Mouse (Mus musculus) macrophage (primary cell): ENCODE results near the gene Klrb1a. TPM values are rescaled to one million over a fixed set of nuclear protein-coding genes. Genes with fewer than 3 reads are reported as not detected.
"Not testable (repeated sequence)": the region's sequence is repeated elsewhere in the genome, so short reads cannot be mapped to it uniquely, and the experiment has no call there.

Source experiments
- H3K27ac ChIP-seq: fragments of 350-480 bp; formaldehyde crosslinking; 2 replicates; pipeline ENCODE4 v1.9.0; 2021
- H3K36me3 ChIP-seq: fragments of 350-480 bp; formaldehyde crosslinking; 2 replicates; pipeline ENCODE4 v1.9.0; 2021; ENCODE audit errors: inconsistent target
- H3K4me3 ChIP-seq: fragments of 350-480 bp; formaldehyde crosslinking; 2 replicates; pipeline ENCODE4 v1.9.0; 2021; ENCODE audit errors: inconsistent target
- H3K79me2 ChIP-seq: fragments of 350-480 bp; formaldehyde crosslinking; 2 replicates; pipeline ENCODE4 v1.9.0; 2021; ENCODE audit errors: inconsistent target
- WGBS: methylation state at CpG from one replicate; pipeline ENCODE4 v1.1.7; 2026; ENCODE audit warnings: inconsistent platforms; ENCODE audit not compliant: missing documents; 5-methylcytosine and 5-hydroxymethylcytosine counted together
- polyA plus RNA-seq: library from polyadenylated mRNA; stranded (reverse); fragments of 250-400 nt; gene quantifications from 3 replicates; pipeline ENCODE4 v1.2.4, GENCODE M21; 2018; ENCODE audit warnings: inconsistent platforms

Klrb1a gene
- polyA plus RNA-seq, 1 experiment from 2014 or later = not detected

GRCm38 (mm10) chr6:128629771-128630739 is 6.7 kb upstream of the Klrb1a start:
- H3K4me3 ChIP-seq, H3K27ac ChIP-seq, H3K79me2 ChIP-seq, H3K36me3 ChIP-seq: not testable (repeated sequence)
- 50% methylated on average over 9 of the region's 13 CpGs for WGBS

- not testable (repeated sequence) for H3K79me2 ChIP-seq, H3K4me3 ChIP-seq, H3K27ac ChIP-seq, H3K36me3 ChIP-seq
- WGBS = 97% methylated on average over 6 of the region's 6 CpGs
These were observed 1.9 kb upstream of the Klrb1a start for GRCm38 (mm10) chr6:128625246-128625645.

GRCm38 (mm10) chr6:128624425-128624824 is 1.1 kb upstream of the Klrb1a start:
- Histone ChIP-seq H3K4me3 (no peak overlapping the region), H3K36me3 (no peaks in the 10 kb centered on the region)
- 32% methylated on average over 4 of the region's 4 CpGs for WGBS

GRCm38 (mm10) chr6:128622733-128623132 is 600 bp downstream of the Klrb1a start:
- no peaks in the 10 kb centered on the region for H3K36me3 ChIP-seq
- no peak overlapping the region for H3K4me3 ChIP-seq
- 36% methylated on average over 2 of the region's 2 CpGs for WGBS
- no peak overlapping the region for H3K27ac ChIP-seq
- no peaks in the 10 kb centered on the region for H3K79me2 ChIP-seq

More at GRCm38 (mm10) chr6:128624425-128624824, 1.1 kb upstream of the Klrb1a start:
- H3K27ac ChIP-seq = no peak overlapping the region
- H3K79me2 ChIP-seq = no peaks in the 10 kb centered on the region

- Histone ChIP-seq H3K36me3 (no peaks in the 10 kb centered on the region), H3K79me2 (no peaks in the 10 kb centered on the region), H3K27ac (no peak overlapping the region), H3K4me3 (no peak overlapping the region)
- WGBS = 86% methylated on average over 9 of the region's 9 CpGs
These were observed 17.0 kb downstream of the Klrb1a start for GRCm38 (mm10) chr6:128606350-128606749.

GRCm38 (mm10) chr6:128604512-128604911 is 18.8 kb downstream of the Klrb1a start:
- 7% methylated on average over 5 of the region's 5 CpGs for WGBS
- Histone ChIP-seq H3K36me3 (no peaks in the 10 kb centered on the region), H3K4me3 (no peak overlapping the region), H3K79me2 (no peaks in the 10 kb centered on the region), H3K27ac (no peak overlapping the region)

- Histone ChIP-seq H3K27ac (no peak overlapping the region), H3K79me2 (no peaks in the 10 kb centered on the region), H3K4me3 (no peak overlapping the region), H3K36me3 (no peaks in the 10 kb centered on the region)
- WGBS = 85% methylated on average over 10 of the region's 10 CpGs
These were observed 20.7 kb downstream of the Klrb1a start for GRCm38 (mm10) chr6:128602463-128603201.

GRCm38 (mm10) chr6:128602026-128602425 is 21.3 kb downstream of the Klrb1a start:
- H3K27ac ChIP-seq = no peak overlapping the region
- H3K36me3 ChIP-seq = no peaks in the 10 kb centered on the region
- 26% methylated on average over 3 of the region's 3 CpGs for WGBS
- H3K79me2 ChIP-seq = no peaks in the 10 kb centered on the region
- H3K4me3 ChIP-seq = no peak overlapping the region

- Histone ChIP-seq H3K27ac (no peak overlapping the region), H3K36me3 (no peaks in the 10 kb centered on the region), H3K4me3 (no peak overlapping the region), H3K79me2 (no peaks in the 10 kb centered on the region)
- WGBS = 85% methylated on average over 4 of the region's 4 CpGs
These were observed 23.8 kb downstream of the Klrb1a start for GRCm38 (mm10) chr6:128599555-128599954.

- no peaks in the 10 kb centered on the region for H3K79me2 ChIP-seq
- no peaks in the 10 kb centered on the region for H3K36me3 ChIP-seq
- H3K27ac ChIP-seq = no peak overlapping the region
- no peak overlapping the region for H3K4me3 ChIP-seq
- WGBS = 85% methylated on average over 2 of the region's 2 CpGs
These were observed 24.9 kb downstream of the Klrb1a start for GRCm38 (mm10) chr6:128598256-128599047.

GRCm38 (mm10) chr6:128597121-128597522 is 26.2 kb downstream of the Klrb1a start:
- 69% methylated on average over 9 of the region's 9 CpGs for WGBS
- H3K27ac ChIP-seq = no peak overlapping the region
- no peaks in the 10 kb centered on the region for H3K79me2 ChIP-seq
- no peaks in the 10 kb centered on the region for H3K36me3 ChIP-seq
- H3K4me3 ChIP-seq = no peak overlapping the region

GRCm38 (mm10) chr6:128594651-128595050 is 28.7 kb downstream of the Klrb1a start:
- Histone ChIP-seq H3K27ac (no peak overlapping the region), H3K79me2 (no peaks in the 10 kb centered on the region), H3K36me3 (no peaks in the 10 kb centered on the region), H3K4me3 (no peak overlapping the region)
- WGBS = 72% methylated on average over 9 of the region's 9 CpGs

GRCm38 (mm10) chr6:128589426-128589825 is 33.9 kb downstream of the Klrb1a start:
- 80% methylated on average over 4 of the region's 4 CpGs for WGBS
- no peak overlapping the region for H3K4me3 ChIP-seq
- H3K27ac ChIP-seq = no peak overlapping the region
- no peaks in the 10 kb centered on the region for H3K79me2 ChIP-seq
- H3K36me3 ChIP-seq = no peaks in the 10 kb centered on the region

- 87% methylated on average over 6 of the region's 6 CpGs for WGBS
- H3K4me3 ChIP-seq = no peak overlapping the region
- no peaks in the 10 kb centered on the region for H3K36me3 ChIP-seq
- no peak overlapping the region for H3K27ac ChIP-seq
- no peaks in the 10 kb centered on the region for H3K79me2 ChIP-seq
These were observed 35.7 kb downstream of the Klrb1a start for GRCm38 (mm10) chr6:128587619-128588018.
